Mouse (Mus musculus): Measurements from ENCODE around the gene Bcl11a.

The Bcl11a gene

GRCm38 (mm10) chr11:24080541-24080940, 2.7 kb downstream of the Bcl11a start:
- no peak for DNase-seq (ENCODE audit: low spot score)

- no peak for DNase-seq (ENCODE audit: low spot score)
Measured at GRCm38 (mm10) chr11:24081016-24081686, 3.3 kb downstream of the Bcl11a start.

GRCm38 (mm10) chr11:24081687-24082384, 4.0 kb downstream of the Bcl11a start:
- no peak for DNase-seq (ENCODE audit: low spot score)

GRCm38 (mm10) chr11:24082385-24083075, 4.7 kb downstream of the Bcl11a start:
- DNase-seq (ENCODE audit: low spot score), result no peak

- DNase-seq (ENCODE audit: low spot score), result no peak
Measured at GRCm38 (mm10) chr11:24083076-24083405, 5.2 kb downstream of the Bcl11a start.

GRCm38 (mm10) chr11:24083423-24083822, 5.6 kb downstream of the Bcl11a start:
- no peak for DNase-seq (ENCODE audit: low spot score)

- no peak for DNase-seq (ENCODE audit: low spot score)
Measured at GRCm38 (mm10) chr11:24084077-24084476, 6.2 kb downstream of the Bcl11a start.

GRCm38 (mm10) chr11:24084590-24084989, 6.7 kb downstream of the Bcl11a start:
- DNase-seq (ENCODE audit: low spot score), result no peak

- no peak for DNase-seq (ENCODE audit: low spot score)
Measured at GRCm38 (mm10) chr11:24085986-24086385, 8.1 kb downstream of the Bcl11a start.

GRCm38 (mm10) chr11:24087069-24087468, 9.2 kb downstream of the Bcl11a start:
- DNase-seq (ENCODE audit: low spot score), result no peak

GRCm38 (mm10) chr11:24090443-24090842, 12.6 kb downstream of the Bcl11a start:
- DNase-seq (ENCODE audit: low spot score), result no peak

- no peak for DNase-seq (ENCODE audit: low spot score)
Measured at GRCm38 (mm10) chr11:24091393-24092080, 13.7 kb downstream of the Bcl11a start.

- DNase-seq (ENCODE audit: low spot score), result no peak
Measured at GRCm38 (mm10) chr11:24092618-24093017, 14.8 kb downstream of the Bcl11a start.

GRCm38 (mm10) chr11:24094086-24094487, 16.2 kb downstream of the Bcl11a start:
- no peak for DNase-seq (ENCODE audit: low spot score)

GRCm38 (mm10) chr11:24095236-24095635, 17.4 kb downstream of the Bcl11a start:
- DNase-seq (ENCODE audit: low spot score), result no peak

GRCm38 (mm10) chr11:24095656-24096353, 17.9 kb downstream of the Bcl11a start:
- DNase-seq (ENCODE audit: low spot score), result no peak

- DNase-seq (ENCODE audit: low spot score), result no peak
Measured at GRCm38 (mm10) chr11:24096483-24096882, 18.6 kb downstream of the Bcl11a start.

- no peak for DNase-seq (ENCODE audit: low spot score)
Measured at GRCm38 (mm10) chr11:24097026-24097425, 19.2 kb downstream of the Bcl11a start.

GRCm38 (mm10) chr11:24098069-24098468, 20.2 kb downstream of the Bcl11a start:
- no peak for DNase-seq (ENCODE audit: low spot score)

- no peak for DNase-seq (ENCODE audit: low spot score)
Measured at GRCm38 (mm10) chr11:24098662-24099061, 20.8 kb downstream of the Bcl11a start.

GRCm38 (mm10) chr11:24099215-24099614, 21.4 kb downstream of the Bcl11a start:
- no peak for DNase-seq (ENCODE audit: low spot score)

- no peak for DNase-seq (ENCODE audit: low spot score)
Measured at GRCm38 (mm10) chr11:24099886-24100293, 22.0 kb downstream of the Bcl11a start.
